Mouse (Mus musculus) testis, postnatal 10 days (tissue): Measurements from ENCODE around the gene Mcpt1.
"Not testable (repeated sequence)": the region's sequence is repeated elsewhere in the genome, so short reads cannot be mapped to it uniquely, and the experiment has no call there.

Experiments used
- DNase-seq: peaks from one replicate; pipeline ENCODE4 v3.0.0; 2021; ENCODE audit warnings: low spot score

Gene Mcpt1

GRCm38 (mm10) chr14:56017671-56018070 is at the start of gene Mcpt1:
Mcpt1 (plus strand) TSS chr14:56017971.
- DNase-seq, result not testable (repeated sequence)

GRCm38 (mm10) chr14:55987464-55987863 is 30.3 kb upstream of the Mcpt1 start:
- DNase-seq, result not testable (repeated sequence)

- DNase-seq, result no peak
These were observed 4.6 kb upstream of the Mcpt1 start for GRCm38 (mm10) chr14:56013147-56013546.

GRCm38 (mm10) chr14:56013924-56014323 is 3.8 kb upstream of the Mcpt1 start:
- no peak for DNase-seq

- no peak for DNase-seq
These were observed 1.7 kb downstream of the Mcpt1 start for GRCm38 (mm10) chr14:56019446-56019845.

GRCm38 (mm10) chr14:56021305-56021704 is 3.5 kb downstream of the Mcpt1 start:
- DNase-seq, result not testable (repeated sequence)

- DNase-seq, result not testable (repeated sequence)
These were observed 12.6 kb downstream of the Mcpt1 start, which contains the start of gene Mcpt9 for GRCm38 (mm10) chr14:56030395-56030794. Mcpt9 (minus strand) TSS chr14:56030495.

- DNase-seq, result no peak
These were observed 16.7 kb downstream of the Mcpt1 start for GRCm38 (mm10) chr14:56034433-56034832.

GRCm38 (mm10) chr14:56041792-56042191 is 24.0 kb downstream of the Mcpt1 start, which contains the start of gene Mcpt2:
Mcpt2 (plus strand) TSS chr14:56042041.
- not testable (repeated sequence) for DNase-seq

- DNase-seq, result no peak
These were observed 37.6 kb downstream of the Mcpt1 start for GRCm38 (mm10) chr14:56055408-56055807.

- no peak for DNase-seq
These were observed 40.0 kb downstream of the Mcpt1 start for GRCm38 (mm10) chr14:56057722-56058121.

GRCm38 (mm10) chr14:56062213-56062612 is 44.4 kb downstream of the Mcpt1 start, which contains the start of gene Mcpt4:
Mcpt4 (minus strand) TSS chr14:56062313.
- not testable (repeated sequence) for DNase-seq
